Mouse (Mus musculus) inflammation-experienced regulatory T-cells, adult 6 months (primary cell): ENCODE data around the gene Polr3e. TPM values are rescaled to one million over a fixed set of nuclear protein-coding genes. Genes with fewer than 3 reads are reported as not detected.
"Not testable (repeated sequence)": the region's sequence is repeated elsewhere in the genome, so short reads cannot be mapped to it uniquely, and the experiment has no call there.

Source experiments
- ATAC-seq: one replicate; pipeline ENCODE4 v1.8.0; 2017
- polyA plus RNA-seq, 3 experiments: library from polyadenylated mRNA; unstranded; fragments of 100-300 nt; shearing (Covaris generic); gene quantifications; one replicate each; pipeline ENCODE4 v1.2.1; 2017

Polr3e gene
- polyA plus RNA-seq, 3 experiments from 2014 or later, result 7.0 to 10.6 (median 8.7) TPM

DNA sequence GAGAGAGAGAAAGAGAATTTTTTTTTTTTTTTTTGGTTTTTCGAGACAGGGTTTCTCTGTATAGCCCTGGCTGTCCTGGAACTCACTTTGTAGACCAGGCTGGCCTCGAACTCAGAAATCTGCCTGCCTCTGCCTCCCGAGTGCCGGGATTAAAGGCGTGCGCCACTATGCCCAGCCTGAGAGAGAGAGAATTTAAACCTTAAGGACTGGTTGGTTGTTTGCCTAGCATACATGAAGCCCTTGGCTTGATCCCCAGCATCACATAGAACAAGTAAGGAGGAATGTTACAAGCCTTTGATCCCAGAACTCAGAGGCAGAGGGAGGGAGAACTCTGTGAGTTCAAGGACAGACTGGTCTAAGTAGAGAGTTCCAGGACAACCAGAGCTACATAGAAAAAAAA lies 6.3 kb upstream of the Polr3e start:
- ATAC-seq, result not testable (repeated sequence)

DNA sequence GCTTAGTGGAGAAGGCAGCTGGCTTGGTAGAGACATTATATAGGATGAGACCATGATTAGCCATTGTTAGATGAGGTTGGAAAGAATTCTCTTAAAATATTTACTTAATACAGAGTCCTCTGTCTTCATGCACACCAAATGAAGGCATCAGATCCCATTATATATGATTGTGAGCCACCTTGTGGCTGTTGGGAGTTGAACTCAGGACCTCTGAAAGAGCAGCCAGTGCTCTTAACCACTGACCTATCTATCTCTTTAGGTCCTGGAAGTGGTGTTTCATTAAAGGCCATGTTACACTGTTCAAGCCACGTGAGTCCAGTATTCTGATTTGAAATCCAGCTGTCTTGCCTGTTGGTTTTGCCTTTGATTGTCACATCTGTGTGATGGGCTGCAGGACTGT lies 4.2 kb upstream of the Polr3e start:
- ATAC-seq, result no peak

DNA sequence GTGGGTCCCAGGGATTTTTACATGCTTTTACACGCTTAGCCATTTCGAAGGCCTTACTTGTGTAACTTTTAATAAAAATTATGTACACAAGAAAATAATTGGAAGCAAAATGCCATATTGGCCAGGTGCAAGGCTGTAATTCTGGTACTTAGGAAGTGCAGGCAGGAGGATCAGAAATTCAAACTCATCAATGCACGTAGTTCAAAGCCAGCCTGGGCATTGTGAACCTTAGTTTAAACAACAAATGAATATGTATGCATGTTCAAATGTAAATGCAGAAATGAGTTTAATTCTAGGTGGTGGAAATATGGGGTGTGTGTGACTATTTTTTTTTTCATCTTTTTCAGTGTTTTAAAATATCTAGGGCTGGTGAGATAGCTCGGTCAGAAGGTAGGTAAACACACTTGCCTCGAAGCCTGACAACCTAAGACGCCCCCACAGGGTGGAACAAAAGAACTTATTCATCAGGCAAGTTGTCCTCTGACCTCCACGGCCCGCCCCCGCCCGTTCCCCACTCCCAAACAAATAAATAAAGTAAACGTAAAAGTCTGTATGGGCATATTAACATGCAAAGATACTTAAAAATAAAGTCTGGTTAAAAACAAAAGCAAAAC lies 1.2 kb upstream of the Polr3e start:
- ATAC-seq, result no peak

DNA sequence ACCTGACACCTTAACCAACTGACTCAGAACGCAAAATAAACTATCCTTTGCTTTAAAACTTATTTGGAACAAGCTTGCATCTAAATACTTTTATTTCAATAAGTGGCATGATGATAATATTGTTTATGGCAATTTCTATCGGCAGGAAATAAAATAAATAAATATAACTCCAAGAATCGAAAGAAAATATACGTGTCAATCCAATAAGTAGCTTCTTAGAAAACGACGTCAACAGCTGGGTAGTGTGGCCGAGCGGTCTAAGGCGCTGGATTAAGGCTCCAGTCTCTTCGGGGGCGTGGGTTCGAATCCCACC lies 309 bp upstream of the Polr3e start:
- ATAC-seq, result no peak

DNA sequence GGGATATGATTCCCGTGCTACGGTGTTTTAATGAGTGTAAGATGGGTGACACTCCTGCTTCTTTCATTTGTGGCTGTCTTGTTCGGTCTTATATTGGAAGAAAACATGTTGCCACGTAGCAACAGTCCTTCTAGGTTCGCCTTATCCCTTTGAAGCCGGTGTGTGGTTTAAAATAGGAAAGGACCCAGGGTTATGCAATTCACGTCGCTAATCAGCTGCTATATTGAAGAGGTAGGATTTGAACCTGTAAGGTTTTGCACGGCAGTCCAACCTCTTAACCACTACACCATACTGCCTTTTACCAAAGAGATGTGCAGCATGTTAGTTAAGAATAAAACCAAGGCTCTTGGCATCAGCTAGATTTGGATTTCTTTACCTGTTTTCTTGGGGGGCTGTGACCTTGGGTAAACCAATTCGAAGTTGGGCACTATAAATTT lies 1.0 kb downstream of the Polr3e start:
- ATAC-seq, result peak; percentile 83

DNA sequence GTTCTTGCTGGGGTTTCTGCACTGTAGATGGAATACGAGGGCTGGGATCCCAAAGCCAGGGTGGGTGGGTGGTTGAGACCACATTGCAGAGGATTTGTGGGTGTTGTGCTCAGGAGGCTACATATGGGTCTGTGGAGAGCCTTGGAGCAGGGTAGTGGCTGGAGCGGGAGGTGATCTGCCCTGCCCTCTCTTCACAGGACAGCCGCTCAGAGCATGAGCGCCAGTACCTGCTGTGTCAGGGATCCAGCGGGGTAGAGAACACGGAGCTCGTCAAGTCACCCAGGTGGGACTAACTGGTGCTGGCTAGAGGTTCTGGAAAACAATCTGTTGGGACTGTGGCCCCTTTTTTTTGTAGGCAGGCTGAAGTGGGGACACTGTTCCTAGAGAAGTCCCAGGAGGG lies 15.6 kb downstream of the Polr3e start:
- ATAC-seq, result no peak

DNA sequence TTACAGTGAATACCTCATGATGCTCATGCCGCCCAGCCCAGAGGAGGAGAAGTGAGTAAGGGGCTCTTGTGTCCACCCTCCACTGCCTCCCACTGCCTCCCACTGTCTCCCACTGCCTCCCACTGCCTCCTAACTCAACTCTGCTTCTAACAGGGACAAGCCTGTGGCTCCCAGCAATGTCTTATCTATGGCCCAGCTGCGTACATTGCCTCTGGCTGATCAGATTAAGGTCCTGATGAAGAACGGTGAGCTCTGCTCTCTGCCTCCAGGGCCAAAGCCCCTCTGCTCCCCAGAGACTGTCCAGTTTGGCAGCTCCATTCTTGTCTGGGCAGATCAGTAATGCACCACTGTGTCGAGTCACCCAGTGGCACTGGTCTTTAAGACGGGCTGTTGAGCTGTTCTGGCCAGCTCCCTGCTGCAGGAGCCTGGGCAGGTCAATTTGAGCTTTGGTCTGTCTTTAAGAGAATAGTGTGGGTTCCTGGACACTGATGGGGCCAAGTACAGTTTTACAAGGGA lies 16.2 kb downstream of the Polr3e start:
- no peak for ATAC-seq

DNA sequence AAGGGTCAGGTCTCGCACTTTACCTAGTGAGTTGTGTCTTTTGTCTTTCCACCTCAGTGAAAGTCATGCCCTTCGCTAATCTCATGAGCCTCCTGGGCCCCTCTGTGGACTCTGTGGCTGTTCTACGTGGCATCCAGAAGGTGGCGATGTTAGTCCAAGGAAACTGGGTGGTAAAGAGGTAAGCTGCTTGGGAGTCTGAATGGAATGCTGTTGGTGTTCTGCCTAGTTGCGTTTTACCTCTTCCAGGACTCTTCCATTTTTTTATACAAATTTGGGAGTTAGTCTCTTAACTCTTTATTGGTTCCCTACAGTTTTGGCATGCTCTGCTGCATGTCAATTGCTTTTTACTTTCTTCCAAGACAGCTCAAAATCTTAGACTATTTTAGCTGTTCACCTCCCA lies 17.2 kb downstream of the Polr3e start:
- peak; percentile 82 for ATAC-seq

DNA sequence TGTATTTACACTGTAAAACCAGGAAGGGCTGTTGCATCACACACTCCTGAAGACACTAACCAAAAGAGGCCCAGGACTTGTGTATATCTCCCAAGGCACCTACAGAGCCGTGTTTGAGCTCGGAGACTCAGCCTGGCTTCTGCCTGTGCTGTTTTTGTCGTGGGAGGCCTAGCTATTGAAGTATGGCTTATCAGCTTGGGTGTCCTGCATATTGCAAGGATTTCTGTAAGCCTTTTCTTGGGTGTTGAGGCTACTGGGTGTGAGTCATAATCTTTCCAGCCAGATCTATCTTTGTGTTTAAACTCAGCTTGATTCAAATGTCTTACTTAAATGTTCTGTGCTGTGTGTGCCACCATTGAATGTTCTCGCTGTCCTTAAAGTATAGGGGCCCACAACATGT lies 19.0 kb downstream of the Polr3e start:
- no peak for ATAC-seq

DNA sequence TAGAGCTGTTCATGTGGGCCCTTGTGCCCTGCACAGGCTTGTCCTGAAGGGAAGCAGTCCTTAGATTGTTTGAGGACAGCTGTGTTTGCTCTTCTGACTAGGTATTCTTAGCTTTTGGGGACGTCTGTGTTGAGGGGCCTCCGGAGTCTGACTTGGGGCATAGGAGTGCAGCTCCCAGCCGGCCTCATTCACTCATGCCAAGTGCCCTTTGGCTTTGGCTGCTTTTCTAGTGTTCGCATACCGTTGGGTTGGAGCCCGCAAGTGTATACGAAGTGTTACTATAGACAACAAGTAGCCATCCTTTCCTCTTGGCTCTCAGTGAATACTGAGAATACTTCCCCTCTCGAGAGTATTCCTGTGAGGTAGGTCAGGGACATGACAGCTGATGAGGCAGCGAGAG lies 20.7 kb downstream of the Polr3e start:
- ATAC-seq, result no peak

DNA sequence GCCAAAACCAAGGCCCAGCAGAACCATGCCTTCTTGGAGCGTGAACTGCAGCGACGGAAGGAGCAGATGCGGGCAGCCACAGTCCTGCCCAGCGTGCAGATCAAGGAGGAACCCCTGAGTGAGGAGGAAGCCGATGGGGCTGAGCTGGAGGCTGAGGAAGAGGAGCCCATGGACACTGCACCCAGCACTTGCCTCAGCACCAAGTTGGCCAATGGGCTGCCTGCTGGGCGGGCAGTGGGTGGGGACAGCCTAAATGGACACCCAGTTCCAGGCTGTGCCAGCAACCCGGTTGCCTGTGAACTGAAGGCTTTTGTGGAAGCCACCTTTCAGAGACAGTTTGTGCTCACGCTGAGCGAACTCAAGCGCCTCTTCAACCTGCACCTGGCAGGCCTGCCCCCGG lies 22.8 kb downstream of the Polr3e start:
- ATAC-seq, result no peak

DNA sequence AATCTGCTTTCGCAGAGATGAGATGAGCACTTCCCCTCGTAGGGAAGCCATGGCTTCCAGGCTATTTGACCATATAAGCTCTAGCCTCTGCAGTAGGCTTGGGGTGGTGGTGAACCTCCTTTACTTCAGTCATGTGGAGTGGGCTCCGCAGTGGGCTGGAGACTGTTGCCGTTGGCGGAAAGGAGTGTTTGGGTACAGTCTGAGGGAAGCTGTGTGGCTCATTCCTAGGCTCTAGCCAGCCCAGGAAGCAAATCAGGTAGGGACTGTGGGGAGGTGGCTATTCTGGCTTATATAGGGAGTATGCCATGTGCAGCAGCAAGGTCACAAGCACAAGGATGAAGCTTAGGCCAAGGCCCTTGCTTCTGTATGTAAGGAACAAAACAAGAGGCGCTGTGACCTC lies 23.7 kb downstream of the Polr3e start:
- ATAC-seq, result no peak

DNA sequence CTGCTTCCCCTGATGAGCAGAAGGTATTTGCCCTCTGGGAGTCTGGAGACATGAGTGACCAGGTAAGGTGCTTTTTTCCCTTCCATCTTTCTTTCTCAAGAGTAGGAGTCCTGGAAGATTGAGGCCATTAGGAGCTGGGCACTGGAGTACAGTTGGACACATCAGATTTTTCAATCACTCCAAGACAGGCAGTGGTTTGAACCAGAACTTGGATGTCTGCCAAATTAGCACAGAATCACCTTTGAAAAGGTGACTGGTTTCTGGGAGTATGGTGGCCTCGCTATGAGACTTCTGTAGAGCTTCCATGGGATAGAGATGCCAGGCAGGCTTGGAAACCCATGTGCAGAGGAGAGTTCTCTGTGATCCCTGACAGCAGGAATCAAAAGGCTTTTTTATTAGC lies 25.0 kb downstream of the Polr3e start:
- ATAC-seq, result no peak

DNA sequence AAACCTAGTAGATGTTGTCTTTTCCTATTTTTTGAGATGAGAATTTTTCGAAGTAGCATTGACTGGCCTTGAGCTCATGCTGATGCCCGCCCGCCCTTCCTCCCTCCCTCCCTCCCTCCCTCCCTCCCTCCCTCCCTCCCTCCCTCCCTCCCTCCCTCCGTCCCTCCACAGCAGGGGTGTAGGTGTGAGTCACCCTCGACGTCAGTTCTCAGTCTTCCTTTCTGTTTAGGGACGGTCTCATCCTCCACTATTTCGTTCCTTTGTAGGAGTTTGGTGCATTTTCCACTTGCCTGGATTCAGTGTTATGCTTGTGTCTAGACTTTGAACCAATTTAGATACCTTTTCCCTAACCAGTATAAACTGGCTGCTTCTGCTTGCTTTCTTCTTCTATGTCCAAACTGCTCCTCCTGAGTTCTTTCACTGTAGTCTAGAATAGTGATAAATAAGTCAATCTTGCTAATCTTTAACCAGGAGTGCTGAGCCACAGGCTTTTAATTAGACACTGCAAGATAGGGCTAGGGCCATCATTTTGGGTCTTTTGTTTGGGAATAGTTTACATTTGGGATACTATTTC lies 26.5 kb downstream of the Polr3e start:
- ATAC-seq, result no peak

DNA sequence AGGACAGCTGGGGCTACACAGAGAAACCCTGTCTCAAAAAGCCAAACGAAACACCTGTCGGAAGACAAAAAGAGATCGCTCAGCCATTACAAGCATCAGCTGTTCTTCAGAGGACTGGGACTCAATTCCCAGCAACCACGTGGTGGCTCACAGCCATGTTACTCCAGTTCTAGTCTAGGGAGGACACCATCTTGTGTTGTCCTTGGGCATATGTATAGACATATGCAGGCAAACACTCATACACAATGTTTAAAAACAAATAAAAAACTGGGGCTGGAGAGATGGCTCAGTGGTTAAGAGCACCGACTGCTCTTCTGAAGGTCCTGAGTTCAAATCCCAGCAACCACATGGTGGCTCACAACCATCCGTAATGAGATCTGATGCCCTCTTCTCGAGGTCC lies 36.0 kb downstream of the Polr3e start:
- not testable (repeated sequence) for ATAC-seq

DNA sequence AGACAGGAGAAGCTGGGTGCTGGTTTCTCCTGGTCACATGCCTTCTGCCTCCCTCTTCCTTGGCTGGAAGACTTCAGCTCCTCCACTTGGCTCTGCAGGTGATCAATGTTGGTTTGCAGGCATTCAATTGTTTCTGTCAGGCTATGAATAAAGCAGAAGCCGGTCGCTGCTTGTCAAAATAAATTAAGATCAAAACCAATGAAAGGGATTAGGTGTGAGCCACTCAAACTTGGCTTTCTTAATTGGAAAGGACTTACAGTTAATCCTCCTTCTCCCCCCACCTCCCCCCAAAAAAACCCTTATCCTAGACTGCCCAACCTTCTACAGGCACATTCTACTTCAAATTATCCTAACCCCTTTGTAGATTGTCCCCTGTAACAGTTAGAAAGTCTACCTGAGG lies 42.6 kb downstream of the Polr3e start:
- no peak for ATAC-seq

DNA sequence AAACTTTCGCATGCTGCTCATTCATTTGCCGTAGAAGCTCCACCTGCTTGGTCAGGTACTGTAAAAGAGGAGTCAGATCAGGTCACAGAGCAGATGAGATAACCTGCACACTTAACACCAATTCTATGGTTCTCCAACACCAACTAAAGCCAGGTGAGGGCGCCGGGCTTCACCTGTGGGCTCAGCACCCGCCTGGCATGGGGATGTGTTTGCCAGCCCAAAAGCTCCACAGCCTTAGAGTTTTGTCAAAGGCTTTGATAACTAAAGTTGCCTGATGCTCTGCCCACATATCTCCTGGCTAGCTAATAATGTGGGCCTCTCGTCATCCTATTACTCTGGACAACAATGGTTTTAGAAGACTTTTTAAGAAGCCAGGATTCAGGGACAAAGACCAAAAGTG lies 43.1 kb downstream of the Polr3e start:
- ATAC-seq, result no peak

DNA sequence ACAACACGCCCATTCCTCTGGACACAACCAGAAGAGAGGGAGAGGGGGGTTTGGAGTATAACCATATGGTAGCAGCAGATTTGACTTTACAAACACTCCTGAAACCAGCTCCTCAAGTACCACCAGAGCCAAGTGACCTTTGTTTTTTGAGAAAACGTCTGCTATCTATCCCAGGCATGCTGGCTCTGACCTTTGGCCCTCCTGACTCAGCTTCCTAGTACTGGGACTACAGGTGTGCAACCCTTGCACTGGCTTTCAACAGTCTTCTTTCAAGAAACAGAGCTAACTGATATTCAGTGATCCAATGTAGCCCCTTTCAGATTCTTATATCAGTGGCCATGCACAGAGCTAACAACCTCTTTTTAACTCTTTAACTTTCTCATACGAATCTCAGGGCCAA lies 44.3 kb downstream of the Polr3e start:
- no peak for ATAC-seq

DNA sequence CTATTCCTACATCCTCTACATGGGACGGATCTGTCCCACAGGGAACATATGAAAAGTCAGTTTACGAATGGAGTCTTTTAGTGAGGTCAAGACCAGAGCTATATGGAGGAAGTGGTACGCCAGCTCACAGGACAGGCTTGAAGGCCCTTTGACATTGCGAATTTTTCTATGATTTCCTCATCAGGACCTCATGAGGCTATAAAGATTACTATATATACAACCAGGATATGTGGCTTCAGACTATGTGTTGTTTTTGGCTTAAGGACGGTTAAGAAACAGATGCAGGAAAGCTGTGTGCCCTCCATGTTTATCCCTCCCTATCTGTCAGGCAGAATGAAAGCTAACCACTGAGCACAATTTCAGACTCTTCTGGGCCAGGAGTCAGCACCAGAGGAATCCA lies 45.6 kb downstream of the Polr3e start:
- no peak for ATAC-seq

DNA sequence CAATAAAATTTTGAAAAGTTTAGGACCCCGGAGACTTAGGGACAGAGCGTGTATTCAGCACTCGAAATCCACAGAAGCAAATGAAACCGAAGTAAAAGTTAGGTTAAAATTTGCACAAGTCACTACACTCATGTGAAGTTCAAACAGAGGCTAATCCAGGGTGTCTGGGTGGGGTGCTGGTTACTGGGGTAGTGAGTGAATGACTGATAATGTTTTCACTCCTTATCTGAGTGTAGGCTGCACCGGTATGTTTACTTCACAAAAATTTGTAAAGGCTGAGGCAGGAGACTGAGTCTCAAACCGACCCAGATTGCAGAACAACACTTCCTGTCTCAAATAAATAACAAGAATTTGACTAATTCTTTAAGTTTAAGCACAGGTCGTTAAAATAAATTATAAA lies 51.7 kb downstream of the Polr3e start:
- no peak for ATAC-seq

DNA sequence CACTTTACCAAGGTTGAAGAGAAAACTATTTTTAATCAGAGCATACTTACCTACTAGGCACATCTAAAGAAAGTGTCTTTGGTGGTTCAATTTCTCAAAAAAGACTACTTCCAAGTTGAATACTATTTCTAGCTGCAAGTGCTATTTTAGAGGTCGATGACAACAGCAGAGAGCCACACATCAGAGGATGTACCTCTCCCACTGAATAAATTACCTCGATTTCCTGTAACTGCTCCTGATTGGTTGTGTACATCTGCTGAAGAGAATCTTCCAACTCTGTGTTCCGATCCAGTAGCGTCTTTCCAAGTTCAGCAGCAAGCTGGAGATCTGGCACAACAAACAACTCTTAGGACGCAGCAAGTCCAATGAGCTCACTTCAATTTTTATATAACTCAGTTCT lies 52.6 kb downstream of the Polr3e start:
- no peak for ATAC-seq

DNA sequence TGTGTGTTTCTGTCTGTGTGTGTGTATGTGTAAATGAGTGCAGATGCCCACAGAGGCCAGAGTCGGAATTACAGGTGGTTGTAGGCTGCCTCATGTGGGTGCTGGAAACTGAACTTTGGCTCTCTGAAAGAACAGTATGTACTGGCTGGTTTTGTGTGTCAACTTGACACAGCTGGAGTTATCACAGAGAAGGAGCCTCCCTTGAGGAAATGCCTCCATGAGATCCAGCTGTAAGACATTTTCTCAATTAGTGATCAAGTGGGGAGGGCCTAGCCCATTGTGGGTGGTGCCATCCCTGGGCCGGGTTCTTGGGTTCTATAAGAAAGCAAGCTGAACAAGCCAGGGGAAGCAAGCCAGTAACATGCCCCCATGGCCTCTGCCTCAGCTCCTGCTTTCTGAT lies 54.9 kb downstream of the Polr3e start:
- not testable (repeated sequence) for ATAC-seq

DNA sequence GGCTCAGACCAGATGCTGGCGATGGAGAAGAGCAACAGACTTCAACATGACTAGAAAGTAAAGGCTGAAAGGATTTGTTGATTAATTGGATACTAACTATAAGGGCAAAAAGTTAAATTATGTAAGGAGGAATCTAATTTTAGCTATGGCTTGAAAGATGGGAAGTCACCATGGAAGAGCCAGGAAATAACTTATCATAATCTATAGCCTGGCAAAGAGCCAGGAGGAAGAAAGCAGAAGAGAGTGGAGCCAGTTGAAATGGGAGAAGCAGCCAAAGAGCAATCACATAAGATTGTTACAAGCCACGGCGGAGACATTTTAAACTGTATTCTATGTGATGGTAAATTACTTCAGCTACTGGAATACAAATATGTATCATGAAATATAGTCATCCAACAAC lies 56.5 kb downstream of the Polr3e start:
- ATAC-seq, result no peak

DNA sequence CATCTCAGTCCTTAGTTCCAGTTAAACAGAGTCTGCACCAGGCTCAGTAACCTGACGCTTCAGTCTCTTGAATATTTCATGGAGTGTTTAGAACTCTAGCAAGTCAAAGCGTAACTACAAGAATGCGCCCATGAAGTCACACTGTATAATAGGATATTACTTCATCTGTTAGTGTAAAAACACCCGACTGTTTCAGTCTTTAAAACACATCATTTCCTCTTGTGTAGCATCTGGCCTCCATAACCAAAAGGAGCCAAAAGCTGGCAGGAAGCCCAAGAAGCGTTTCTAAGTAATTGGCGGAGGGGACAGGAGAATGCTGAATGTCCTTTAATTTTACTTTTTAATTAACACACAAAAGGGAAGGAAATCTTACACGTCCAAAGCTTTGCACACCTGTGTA lies 59.5 kb downstream of the Polr3e start:
- no peak for ATAC-seq

DNA sequence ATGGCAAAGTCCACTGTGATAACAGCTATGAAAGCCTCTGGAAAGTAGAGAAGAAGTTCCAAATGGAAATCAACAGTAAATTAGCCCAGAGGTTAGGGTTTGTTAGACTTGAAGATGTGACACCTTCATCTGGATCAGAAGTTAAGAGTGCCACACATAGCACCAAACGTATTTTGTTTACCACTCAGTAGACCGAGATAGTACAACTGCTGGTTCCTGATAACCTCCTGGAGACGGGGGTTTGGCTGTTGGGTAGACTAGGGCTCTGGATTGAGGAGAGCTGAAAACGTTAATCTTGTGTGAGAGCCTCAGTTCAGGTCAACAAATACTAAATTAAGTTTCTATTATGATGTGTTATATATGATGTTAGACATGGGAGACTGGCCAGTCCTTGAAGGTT lies 62.5 kb downstream of the Polr3e start:
- no peak for ATAC-seq
